Mouse (Mus musculus) liver, embryonic 11.5 days (tissue): ENCODE measurements around the gene Sae1. TPM values are rescaled to one million over a fixed set of nuclear protein-coding genes. Genes with fewer than 3 reads are reported as not detected.

Experiments used
- ATAC-seq: fragments of 200-750 bp; cut with Nextera tagmentation; replicated peaks from 2 replicates; pipeline ENCODE4 v1.8.0; 2017; ENCODE audit warnings: moderate number of reproducible peaks, mild to moderate bottlenecking, moderate TSS enrichment, moderate library complexity; ENCODE audit not compliant: low FRiP score
- DNase-seq: peaks from one replicate; pipeline ENCODE4 v3.0.0-alpha.2; 2017; ENCODE audit warnings: low spot score
- H3K27ac ChIP-seq: fragments of 300-500 bp; sonication (generic); 2 replicates; pipeline ENCODE4 v1.5.1; 2014; ENCODE audit warnings: mild to moderate bottlenecking, low read depth, low read length, control low read depth
- H3K27me3 ChIP-seq: fragments of 300-500 bp; sonication (generic); replicated peaks from 2 replicates; pipeline ENCODE4 v1.6.1; 2014; ENCODE audit warnings: low read length, mixed read lengths; ENCODE audit not compliant: control insufficient read depth, insufficient read depth
- H3K36me3 ChIP-seq: fragments of 300-500 bp; sonication (generic); 2 replicates; pipeline ENCODE4 v1.6.1; 2014; ENCODE audit warnings: mild to moderate bottlenecking, low read length, moderate library complexity, mixed read lengths; ENCODE audit not compliant: control insufficient read depth, insufficient read depth
- H3K4me1 ChIP-seq: fragments of 300-500 bp; sonication (generic); replicated peaks from 2 replicates; pipeline ENCODE4 v1.6.1; 2014; ENCODE audit warnings: low read length, mixed read lengths; ENCODE audit not compliant: control insufficient read depth, insufficient read depth
- H3K4me2 ChIP-seq: fragments of 300-500 bp; sonication (generic); 2 replicates; pipeline ENCODE4 v1.6.1; 2014; ENCODE audit warnings: mild to moderate bottlenecking, control low read depth, moderate library complexity
- H3K4me3 ChIP-seq: fragments of 300-500 bp; sonication (generic); 2 replicates; pipeline ENCODE4 v1.5.1; 2014; ENCODE audit warnings: low read depth, low read length, control low read depth
- H3K9ac ChIP-seq: fragments of 300-500 bp; sonication (generic); 2 replicates; pipeline ENCODE4 v1.6.1; 2014; ENCODE audit warnings: low read depth, low read length, control low read depth
- H3K9me3 ChIP-seq: fragments of 300-500 bp; sonication (generic); 2 replicates; pipeline ENCODE4 v1.6.1; 2016; ENCODE audit warnings: low read length, inconsistent platforms, mixed read lengths; ENCODE audit not compliant: control insufficient read depth
- WGBS: fragments of 180-500 bp; shearing (Covaris S2); extraction: QIAGEN DNeasy Blood & Tissue Kit; methylation state at CpG from one replicate; pipeline ENCODE4 v1.1.7; 2014; 5-methylcytosine and 5-hydroxymethylcytosine counted together
- polyA plus RNA-seq: library from polyadenylated mRNA; unstranded; fragments of >200 nt; fragmentation: Nextera tagmentation; extraction: Ambion mirVana; gene quantifications from 2 replicates; pipeline ENCODE4 v1.2.1, GENCODE M21; 2014

The Sae1 gene
- 267 and 287 TPM in 2 replicates for polyA plus RNA-seq

DNA sequence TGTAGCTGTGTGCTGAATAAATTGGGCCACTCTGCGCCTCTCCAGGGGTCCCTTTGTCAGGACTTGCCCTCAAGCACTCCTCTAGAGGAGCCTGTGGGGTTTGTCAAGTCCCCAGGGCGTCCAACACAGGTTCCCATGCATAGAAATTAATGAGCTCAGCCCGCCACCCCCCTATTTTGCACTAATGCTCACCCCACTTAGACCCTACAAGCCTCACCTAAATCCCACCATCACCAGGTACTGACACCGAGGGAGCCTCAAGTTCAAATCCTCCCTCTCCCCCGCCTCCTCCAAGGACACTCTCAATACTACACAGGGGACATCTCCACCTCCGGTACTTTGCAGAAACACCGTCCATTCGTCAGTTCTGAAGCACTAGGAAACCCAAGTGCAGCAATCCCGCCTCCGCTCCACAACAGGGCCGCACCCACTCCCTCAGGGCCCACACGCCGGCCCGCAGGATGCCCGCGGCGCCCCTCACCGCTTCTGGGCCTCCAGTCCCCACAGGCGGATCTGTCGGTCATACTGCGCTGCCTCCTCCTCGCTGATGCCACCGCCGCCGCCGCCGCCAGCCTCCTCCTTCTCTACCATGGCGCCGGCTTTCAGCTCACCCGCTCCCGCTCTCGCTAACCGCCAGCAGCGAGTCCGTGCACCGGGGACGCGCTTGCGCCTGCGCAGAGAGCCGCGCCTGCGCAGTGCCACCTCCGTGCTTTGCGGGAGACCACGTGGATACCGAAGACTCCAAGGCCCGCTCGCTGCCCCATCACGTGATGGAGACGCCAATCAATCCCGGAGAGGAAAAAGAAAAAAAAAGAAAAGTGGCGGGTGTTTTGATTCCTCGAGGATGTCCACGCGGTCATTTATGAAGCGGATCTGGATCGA is at the start of gene Sae1:
Sae1 (minus strand) TSS at position 647 of the 882 bp plus-strand sequence.
- peak within 1 kb of the TSS; percentile 89 for H3K4me2 ChIP-seq
- whole genome bisulfite sequencing, result under 1% methylated on average over 58 of the region's 58 CpGs
- H3K27me3 ChIP-seq, result no peaks in the 10 kb centered on the region
- H3K9me3 ChIP-seq, result no peaks in the 10 kb centered on the region
- peak within 1 kb of the TSS; percentile 96 for H3K9ac ChIP-seq
- H3K36me3 ChIP-seq, result 0 out of 2 replicates have a peak, but pooled peaks cover 2% of the 10 kb centered on the region
- H3K4me1 ChIP-seq, result peaks cover 11% of the 10 kb centered on the region
- ATAC-seq (peak; percentile 91), DNase-seq (peak; percentile 94)
- H3K4me3 ChIP-seq, result peak within 1 kb of the TSS; percentile 93
- peak within 1 kb of the TSS; percentile 81 for H3K27ac ChIP-seq

GRCm38 (mm10) chr7:16435088-16435487 is 47.5 kb upstream of the Sae1 start:
- H3K4me2 ChIP-seq, result no peak overlapping the region
- H3K4me1 ChIP-seq, result no peaks in the 10 kb centered on the region
- ATAC-seq (no peak), DNase-seq (no peak)
- peaks cover 52% of the 10 kb centered on the region for H3K36me3 ChIP-seq
- H3K27me3 ChIP-seq, result no peaks in the 10 kb centered on the region
- 91% methylated on average over 9 of the region's 9 CpGs for WGBS
- no peaks in the 10 kb centered on the region for H3K9me3 ChIP-seq
- H3K27ac ChIP-seq, result no peak overlapping the region
- no peak overlapping the region for H3K9ac ChIP-seq
- no peak overlapping the region for H3K4me3 ChIP-seq

GRCm38 (mm10) chr7:16433352-16433971 is 45.9 kb upstream of the Sae1 start:
- WGBS, result 80% methylated on average over 3 of the region's 3 CpGs
- no peak overlapping the region for H3K9ac ChIP-seq
- no peak; the same call in 1 of the 2 replicates for ATAC-seq

GRCm38 (mm10) chr7:16426129-16426729 is 38.6 kb upstream of the Sae1 start:
- no peaks in the 10 kb centered on the region for H3K9me3 ChIP-seq
- no peaks in the 10 kb centered on the region for H3K4me1 ChIP-seq
- no peaks in the 10 kb centered on the region for H3K27me3 ChIP-seq
- 65% methylated on average over 4 of the region's 4 CpGs for WGBS
- no peak overlapping the region for H3K4me2 ChIP-seq
- no peak overlapping the region for H3K9ac ChIP-seq
- no peak overlapping the region for H3K27ac ChIP-seq
- no peak overlapping the region for H3K4me3 ChIP-seq
- ATAC-seq (peak; percentile 81), DNase-seq (peak; percentile 61)
- peaks cover 69% of the 10 kb centered on the region for H3K36me3 ChIP-seq

More at GRCm38 (mm10) chr7:16433352-16433971, 45.9 kb upstream of the Sae1 start:
- Histone ChIP-seq H3K27ac (no peak overlapping the region), H3K4me1 (no peaks in the 10 kb centered on the region), H3K36me3 (peaks cover 66% of the 10 kb centered on the region), H3K9me3 (no peaks in the 10 kb centered on the region), H3K4me3 (no peak overlapping the region), H3K27me3 (no peaks in the 10 kb centered on the region), H3K4me2 (no peak overlapping the region)
- DNase-seq, result no peak

GRCm38 (mm10) chr7:16425721-16426120 is 38.1 kb upstream of the Sae1 start:
- WGBS, result 86% methylated on average over 10 of the region's 10 CpGs
- Histone ChIP-seq H3K4me2 (no peak overlapping the region), H3K9me3 (no peaks in the 10 kb centered on the region), H3K36me3 (peaks cover 74% of the 10 kb centered on the region), H3K4me1 (no peaks in the 10 kb centered on the region), H3K4me3 (no peak overlapping the region), H3K27ac (no peak overlapping the region), H3K9ac (no peak overlapping the region), H3K27me3 (no peaks in the 10 kb centered on the region)
- no peak for ATAC-seq
- no peak for DNase-seq

DNA sequence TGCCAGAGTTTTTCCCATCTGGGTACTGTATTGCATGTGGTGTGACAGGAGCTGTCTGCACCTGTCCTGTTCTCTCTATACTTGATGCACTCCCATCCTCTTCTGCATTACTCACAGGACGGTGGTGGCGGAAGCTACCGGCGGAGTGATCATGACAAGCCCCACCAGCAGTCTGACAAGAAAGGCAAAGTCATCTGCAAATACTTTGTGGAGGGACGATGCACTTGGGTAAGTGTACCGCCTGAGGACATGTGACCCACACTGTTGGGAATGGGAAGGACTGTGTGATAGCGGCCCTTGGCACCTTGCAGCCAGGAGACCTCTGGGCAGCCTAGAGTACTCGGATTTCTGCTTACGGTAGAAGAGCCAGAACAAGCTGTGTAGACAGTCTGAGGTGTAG is 36.1 kb upstream of the Sae1 start:
- H3K9me3 ChIP-seq, result no peaks in the 10 kb centered on the region
- no peaks in the 10 kb centered on the region for H3K27me3 ChIP-seq
- H3K4me3 ChIP-seq, result no peak overlapping the region
- ATAC-seq (no peak), DNase-seq (no peak)
- H3K27ac ChIP-seq, result no peak overlapping the region
- no peaks in the 10 kb centered on the region for H3K4me1 ChIP-seq
- peaks cover 69% of the 10 kb centered on the region for H3K36me3 ChIP-seq
- no peak overlapping the region for H3K4me2 ChIP-seq
- 92% methylated on average over 9 of the region's 9 CpGs for WGBS
- no peak overlapping the region for H3K9ac ChIP-seq

DNA sequence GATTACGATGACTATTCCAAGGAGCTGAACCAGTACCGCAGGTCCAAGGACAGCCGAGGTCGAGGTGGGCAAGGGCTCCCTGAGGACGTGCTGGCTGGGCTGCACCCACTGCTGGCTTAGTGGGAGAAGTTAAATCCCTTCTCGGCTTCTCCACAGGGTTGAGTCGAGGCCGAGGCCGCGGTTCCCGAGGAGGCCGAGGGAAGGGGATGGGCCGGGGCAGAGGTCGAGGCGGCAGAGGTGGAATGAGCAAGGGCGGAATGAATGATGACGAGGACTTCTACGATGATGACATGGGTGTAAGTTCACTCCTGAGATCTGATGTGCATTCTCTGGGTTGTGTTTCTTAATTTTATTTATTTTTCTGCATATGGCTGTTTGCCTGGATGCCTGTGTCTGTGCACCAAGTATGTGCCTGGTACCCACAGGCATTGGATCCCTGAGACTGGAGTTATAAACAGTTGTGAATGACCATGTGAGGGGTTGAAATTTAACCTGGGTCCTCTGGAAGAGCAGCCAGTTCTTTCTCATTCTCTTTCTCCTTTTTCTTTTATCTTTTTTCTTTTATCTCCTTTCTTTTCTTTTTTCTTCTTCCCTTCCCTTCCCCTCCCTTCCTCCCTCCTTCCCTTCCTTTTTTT is 34.7 kb upstream of the Sae1 start:
- Histone ChIP-seq H3K27ac (no peak overlapping the region), H3K4me1 (no peaks in the 10 kb centered on the region)

GRCm38 (mm10) chr7:16420493-16421118 is 33.0 kb upstream of the Sae1 start:
- 91% methylated on average over 8 of the region's 8 CpGs for WGBS
- ATAC-seq, result no peak

More for the DNA sequence above, 34.7 kb upstream of the Sae1 start:
- Histone ChIP-seq H3K4me3 (no peak overlapping the region), H3K27me3 (no peaks in the 10 kb centered on the region), H3K9ac (no peak overlapping the region), H3K9me3 (no peaks in the 10 kb centered on the region), H3K36me3 (peaks cover 75% of the 10 kb centered on the region), H3K4me2 (no peak overlapping the region)
- 87% methylated on average over 18 of the region's 18 CpGs for WGBS
- no peak for DNase-seq
- no peak for ATAC-seq

More at GRCm38 (mm10) chr7:16420493-16421118, 33.0 kb upstream of the Sae1 start:
- H3K4me1 ChIP-seq, result no peaks in the 10 kb centered on the region
- no peaks in the 10 kb centered on the region for H3K27me3 ChIP-seq
- no peak overlapping the region for H3K4me2 ChIP-seq
- DNase-seq, result no peak
- H3K27ac ChIP-seq, result no peak overlapping the region
- H3K9ac ChIP-seq, result no peak overlapping the region
- peaks cover 72% of the 10 kb centered on the region for H3K36me3 ChIP-seq
- H3K4me3 ChIP-seq, result no peak overlapping the region
- no peaks in the 10 kb centered on the region for H3K9me3 ChIP-seq
